Mouse (Mus musculus) retina, adult 2 months (tissue): ENCODE measurements around the gene Utp18.

Source experiments
- DNase-seq: peaks from one replicate; pipeline ENCODE4 v3.0.0-alpha.2; 2012; ENCODE audit warnings: low read depth, low spot score

The Utp18 gene

GRCm38 (mm10) chr11:93829327-93829679, 56.3 kb downstream of the Utp18 start:
- no peak for DNase-seq

DNA sequence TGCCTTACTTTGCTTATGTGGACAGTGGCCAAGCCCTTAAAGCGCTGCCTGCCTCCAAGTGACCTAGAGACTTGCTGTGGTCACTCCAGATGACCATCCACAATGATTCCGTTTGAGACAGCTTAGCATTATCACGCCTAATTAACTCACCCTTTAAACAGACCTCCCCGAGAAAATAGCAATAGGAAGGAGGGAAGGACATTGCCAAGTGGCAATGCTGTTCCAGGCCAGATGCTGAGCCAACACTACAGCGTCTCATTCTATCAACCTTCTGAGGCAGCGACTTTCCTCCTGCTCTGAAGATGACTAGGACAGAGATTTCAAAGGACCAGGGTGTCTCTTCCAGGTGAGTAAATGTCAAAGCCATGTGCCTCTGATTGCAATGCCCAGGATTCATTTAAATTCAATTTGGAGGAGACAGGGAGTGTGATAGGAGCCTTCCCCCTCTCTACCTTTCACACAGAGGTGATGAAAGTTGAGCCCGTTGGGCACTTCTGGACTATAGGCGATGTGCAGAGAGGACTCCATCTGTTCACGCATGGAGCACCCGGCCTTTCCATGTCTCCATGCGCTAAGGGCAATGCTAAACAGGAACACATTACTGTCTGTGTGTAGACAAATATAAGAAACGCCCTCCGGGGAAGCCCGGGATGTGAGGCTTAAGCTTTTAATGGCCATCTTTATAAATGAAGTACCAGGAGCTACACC, 56.8 kb downstream of the Utp18 start:
- DNase-seq, result no peak

GRCm38 (mm10) chr11:93822261-93822660, 63.3 kb downstream of the Utp18 start:
- no peak for DNase-seq

GRCm38 (mm10) chr11:93821533-93821932, 64.0 kb downstream of the Utp18 start:
- no peak for DNase-seq

- no peak for DNase-seq
Observed at GRCm38 (mm10) chr11:93817966-93818738, 67.4 kb downstream of the Utp18 start.

- no peak for DNase-seq
Observed at GRCm38 (mm10) chr11:93812955-93813354, 72.6 kb downstream of the Utp18 start.

DNA sequence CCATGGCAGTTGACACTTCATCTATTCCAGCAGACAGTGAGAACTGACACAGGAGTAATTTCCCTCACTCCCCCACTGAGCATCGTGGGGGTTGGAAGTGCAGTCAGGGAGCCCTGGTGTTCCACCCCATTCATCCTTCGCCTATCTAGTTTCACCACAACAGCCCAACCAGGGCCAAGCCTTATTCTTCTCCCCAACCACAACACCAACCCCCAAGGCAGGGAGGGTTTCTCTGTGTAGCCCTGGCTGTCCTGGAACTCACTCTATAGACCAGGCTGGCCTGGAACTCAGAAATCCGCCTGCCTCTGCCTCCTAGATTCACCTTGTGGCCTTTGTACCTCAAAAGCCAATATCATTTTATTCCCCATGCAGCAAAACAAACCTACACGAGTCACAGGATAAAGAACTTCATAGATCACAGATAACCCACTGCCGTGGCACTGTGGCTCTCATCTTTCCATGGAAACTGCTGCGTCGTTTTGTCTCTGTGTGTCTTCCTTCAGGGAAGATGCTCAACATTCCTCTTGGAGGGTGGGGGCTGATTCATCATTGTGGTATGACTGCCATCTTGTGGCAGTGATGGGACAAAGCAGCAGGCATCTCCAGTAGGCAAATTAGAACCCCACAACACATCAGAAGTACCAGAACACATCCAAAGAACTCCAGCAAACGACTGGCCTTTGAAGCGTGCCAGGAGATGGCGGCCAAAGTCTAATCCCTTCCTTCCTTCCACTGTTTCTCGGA, 73.3 kb downstream of the Utp18 start:
- DNase-seq, result peak; percentile 34
